Mouse (Mus musculus) heart, postnatal 25 days (tissue): ENCODE results near the gene Emp1. TPM values are rescaled to one million over a fixed set of nuclear protein-coding genes. Genes with fewer than 3 reads are reported as not detected.
A peak's percentile ranks its signal among the peaks of the same experiment; 100 is the strongest.

Source experiments
- DNase-seq: peaks from one replicate; pipeline ENCODE4 v3.0.0; 2022; ENCODE audit warnings: low spot score
- intact Hi-C: fragments of 180-260 bp; cut with DNase I; formaldehyde crosslinking; loops from one replicate; pipeline ENCODE4 v1.15.1; 2025
- total RNA-seq, 2 experiments: library from RNA; stranded (reverse); gene quantifications; 2 replicates each; pipeline ENCODE4 v1.2.3; 2021

Gene Emp1
- total RNA-seq = 10 to 100 TPM; 56.1 to 70.8 TPM

DNA sequence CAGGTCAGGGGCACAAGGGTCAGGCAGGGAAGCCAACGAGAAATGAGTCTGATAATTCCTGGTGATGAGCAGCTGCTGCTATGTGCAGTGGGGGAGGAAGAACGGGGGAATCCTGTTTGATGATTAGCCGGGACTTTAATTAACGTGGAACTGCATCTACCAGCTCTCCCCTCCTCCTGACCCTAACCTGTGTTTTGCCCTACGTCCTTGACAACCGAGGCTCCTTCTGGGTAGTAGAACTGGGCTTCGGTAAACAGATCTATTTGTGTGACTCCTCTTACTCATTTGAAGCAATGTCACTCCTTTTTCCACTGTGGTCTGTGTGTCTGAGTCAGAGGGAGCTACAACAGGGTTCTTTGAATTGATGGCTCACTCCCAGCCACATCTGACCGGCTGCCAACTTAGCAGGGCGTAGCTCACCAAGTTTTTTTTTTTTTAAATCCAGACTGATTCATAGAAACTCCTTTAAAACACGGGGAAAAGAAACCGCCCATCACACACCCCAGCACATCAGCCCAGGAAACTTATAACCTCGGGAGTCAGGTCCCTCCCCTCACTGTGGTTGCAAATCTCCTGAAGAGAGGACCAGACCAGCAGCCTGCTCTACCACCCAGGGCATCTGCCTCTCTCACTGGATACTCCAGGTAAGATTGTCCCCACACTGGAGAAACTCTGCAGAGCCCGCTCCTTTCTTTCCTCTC is at the start of gene Emp1:
Emp1 (plus strand) TSS at position 87 of the 701 bp plus-strand sequence.
- intact Hi-C loops = no loop called here
- peak; percentile 84 for DNase-seq

DNA sequence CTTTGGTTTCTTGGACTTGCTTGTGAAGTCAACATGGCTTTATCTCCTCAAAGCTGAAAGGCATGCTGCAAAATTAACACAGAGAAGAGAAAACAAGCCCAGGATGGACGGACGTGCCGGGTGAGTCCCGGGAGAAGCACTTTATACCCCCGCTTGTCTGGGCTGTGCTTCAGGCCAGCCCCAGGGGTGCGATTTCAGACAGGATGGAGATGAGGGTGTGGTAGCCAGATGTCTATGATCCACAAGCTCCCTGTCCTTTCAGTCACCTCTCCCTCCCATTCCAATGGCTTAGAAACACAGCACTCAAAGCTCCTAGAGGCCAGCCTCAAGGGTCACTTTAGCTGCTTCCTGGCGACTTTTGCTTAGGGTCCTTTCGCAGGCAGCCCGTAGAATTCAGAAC is 48.4 kb upstream of the Emp1 start:
- intact Hi-C loops = loop anchor here (5.0 kb wide), 1 partner anchor 62 kb away; the partner anchor contains the start of gene Gsg1
- DNase-seq = no peak

DNA sequence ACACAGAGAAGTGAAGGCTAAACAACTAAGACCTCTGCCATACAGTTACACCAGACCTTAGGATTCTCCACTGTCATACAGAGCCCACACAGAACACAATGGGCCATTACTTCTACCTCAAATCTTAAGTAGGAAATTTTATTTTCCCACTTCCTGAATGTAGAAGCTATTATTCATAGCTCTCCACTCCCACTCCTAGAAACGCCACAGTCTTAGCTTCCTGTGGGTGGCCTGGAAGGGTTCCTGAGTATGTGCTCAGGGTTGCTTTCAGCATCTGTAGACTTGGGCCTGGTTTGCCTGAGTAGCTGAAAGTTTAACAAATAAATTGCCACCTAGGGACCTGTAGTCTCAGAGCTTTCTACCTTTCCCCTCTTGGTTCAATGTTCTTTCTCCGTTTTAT is 46.2 kb upstream of the Emp1 start:
- DNase-seq = no peak
- intact Hi-C loops = no loop called here

DNA sequence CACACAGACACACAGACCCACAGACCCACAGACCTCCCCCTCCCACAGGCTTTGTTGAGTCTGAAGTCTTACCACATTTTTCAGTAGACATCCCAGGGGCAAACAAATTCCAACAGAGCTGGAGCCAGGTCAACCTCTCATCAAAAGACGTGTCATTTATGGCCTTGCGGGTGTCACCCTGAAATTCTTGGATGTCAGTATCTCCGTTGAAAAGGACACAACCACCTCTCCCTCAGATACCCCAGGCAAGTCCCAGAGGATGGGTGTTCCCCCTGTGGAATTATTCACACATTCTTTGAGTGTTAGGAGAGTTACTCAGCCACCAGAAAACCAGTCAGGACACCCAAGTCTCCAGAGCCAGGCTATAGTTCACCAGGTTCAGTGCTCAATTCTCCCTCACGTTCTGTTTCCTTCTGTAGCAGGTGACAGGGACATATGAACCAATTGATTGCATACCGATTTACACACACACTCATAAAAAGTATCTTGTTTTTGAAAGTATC is 42.9 kb upstream of the Emp1 start:
- intact Hi-C loops = no loop called here
- no peak for DNase-seq

DNA sequence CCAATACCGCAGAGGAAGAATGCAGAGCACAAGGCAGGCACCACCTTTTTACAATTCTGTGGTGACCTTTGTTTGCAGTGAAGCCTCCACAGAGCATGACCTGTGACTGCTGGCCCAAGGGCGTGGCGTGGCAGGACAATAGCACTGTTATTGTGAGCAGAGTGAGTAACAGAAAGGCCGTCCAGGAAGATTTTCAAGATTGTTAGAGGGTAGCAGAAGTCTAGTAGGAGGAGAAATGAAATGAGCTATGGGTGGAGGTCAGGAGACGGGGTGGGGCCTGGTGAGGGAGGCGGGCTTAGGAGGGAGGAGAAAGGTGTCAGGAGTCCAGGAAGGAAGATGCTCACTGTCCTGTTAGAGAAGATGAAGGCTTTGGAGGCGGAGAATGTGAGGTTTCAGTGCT is 39.6 kb upstream of the Emp1 start:
- intact Hi-C loops = loop anchor here (2.0 kb wide), 1 partner anchor 42 kb away; no protein-coding TSS in a partner anchor
- DNase-seq = no peak

DNA sequence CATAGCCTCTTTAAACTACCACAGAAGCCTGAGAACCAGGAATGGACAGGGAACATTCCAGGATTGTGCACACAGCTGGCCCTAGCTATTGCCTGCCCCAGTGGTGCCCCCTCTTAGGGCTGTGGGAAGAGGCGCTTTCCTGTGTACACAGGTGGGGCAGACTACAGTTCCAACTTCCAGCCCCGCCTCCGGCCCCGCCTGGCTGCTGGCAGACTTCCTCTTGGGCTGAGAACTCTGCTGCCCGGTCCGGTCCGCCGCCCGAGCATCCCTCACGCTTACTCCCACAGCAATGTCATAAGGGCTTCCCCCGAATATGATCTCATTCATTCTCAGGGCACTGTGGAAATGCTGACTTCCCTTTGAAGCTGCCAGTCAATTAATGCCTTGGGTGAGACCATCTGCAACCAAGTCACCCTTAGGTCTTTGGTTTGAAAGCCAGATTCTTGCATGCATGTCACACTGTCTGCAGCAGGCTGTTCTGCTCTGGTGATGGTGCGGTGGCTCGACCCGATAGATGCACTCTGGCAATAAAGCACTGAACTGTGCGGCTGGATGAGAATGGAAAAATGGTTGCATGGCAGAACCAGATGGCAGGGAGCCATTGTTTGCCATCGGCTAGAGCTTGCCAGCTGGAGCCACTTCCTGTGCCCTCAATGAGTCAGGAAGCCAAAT is 38.9 kb upstream of the Emp1 start:
- peak; percentile 60 for DNase-seq
- intact Hi-C loops = loop anchor here (2.0 kb wide), 1 partner anchor 41 kb away; no protein-coding TSS in a partner anchor

DNA sequence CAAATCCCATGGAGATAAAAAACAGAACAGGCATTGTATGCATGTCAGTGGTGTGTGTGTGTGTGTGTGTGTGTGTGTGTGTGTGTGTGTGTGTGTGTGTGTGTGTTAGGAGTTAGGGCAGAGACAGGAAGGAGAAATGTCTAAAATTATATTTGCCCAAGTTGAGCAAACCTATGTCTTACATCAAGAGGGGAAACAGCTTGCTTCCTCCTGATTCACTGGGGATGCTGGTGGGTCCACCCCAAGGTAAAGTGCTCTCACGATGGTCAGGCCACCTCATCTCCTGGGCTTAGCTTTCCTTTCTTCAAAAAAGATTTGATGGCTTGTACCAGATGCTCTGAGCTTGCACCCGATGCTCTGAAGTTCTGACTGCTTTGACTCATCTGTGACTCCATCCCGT is 38.2 kb upstream of the Emp1 start:
- intact Hi-C loops = no loop called here
- no peak for DNase-seq

DNA sequence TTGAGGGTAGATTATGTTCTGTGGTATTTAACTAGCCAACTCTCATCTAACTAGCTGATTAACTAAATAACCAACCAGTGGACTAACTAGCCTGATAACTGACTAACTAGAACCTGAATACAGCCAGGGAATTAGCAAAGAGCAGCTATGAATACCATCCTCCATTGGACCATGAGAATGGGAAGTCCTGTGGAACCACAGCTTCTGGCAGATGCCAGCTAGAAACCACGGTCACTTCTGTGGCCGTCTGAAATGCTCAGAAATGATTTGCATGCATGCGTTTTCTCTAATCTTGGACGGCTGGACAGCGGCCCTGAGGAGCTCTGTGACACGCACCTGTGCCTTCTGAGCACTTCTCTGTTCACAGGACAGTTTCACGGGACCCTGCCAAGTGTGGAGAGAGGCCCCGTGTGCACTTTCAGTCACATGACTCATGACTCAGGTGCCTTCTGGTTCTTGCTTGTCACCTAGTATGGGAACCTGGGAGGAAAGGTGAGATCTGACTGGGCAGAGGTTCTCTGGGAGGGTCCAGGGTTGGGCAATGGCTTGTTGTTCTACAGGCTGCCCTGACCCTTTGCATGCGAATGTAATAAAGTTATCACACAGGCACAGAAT is 37.6 kb upstream of the Emp1 start:
- intact Hi-C loops = no loop called here

DNA sequence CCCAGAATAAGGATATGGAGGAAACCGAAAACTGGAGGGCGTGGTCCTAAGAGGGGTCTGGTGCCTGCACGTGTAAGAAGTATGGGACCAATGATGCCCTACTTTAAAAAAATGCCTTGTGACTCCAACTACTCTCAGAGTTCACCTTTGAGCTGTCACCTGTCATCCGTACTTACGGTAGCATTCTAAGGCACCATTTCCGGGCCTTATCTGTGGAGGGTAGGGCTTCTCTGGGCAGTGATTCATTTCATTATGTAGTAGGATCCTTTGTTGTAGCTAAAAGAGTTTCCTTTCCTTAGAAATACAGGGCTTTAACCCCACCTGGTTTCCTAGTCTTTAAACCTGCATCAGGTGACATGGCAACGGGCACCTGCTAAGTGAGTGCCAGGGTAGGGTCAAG is 35.5 kb upstream of the Emp1 start:
- DNase-seq = no peak
- intact Hi-C loops = no loop called here

More for the DNA sequence above, 37.6 kb upstream of the Emp1 start:
- DNase-seq = no peak

DNA sequence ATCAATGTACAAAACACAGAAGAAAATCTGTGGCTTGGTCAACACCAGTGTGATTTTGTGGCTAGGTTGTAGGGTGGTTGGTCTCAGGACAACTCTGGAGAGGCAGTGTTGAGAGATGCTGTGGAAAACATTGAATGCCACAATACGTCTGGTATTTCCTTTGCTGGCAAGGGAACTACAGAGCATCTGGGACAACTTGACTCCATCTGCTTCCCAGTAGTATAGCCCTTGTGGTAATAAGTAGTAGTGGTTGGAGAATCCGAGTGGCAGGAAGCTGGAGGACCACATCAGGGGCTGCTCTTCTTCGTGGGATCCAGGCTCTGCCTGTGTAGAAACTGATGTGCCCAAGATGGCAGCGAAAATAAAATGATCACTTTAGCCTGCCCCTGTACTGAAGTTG is 30.4 kb upstream of the Emp1 start:
- no peak for DNase-seq
- intact Hi-C loops = no loop called here

DNA sequence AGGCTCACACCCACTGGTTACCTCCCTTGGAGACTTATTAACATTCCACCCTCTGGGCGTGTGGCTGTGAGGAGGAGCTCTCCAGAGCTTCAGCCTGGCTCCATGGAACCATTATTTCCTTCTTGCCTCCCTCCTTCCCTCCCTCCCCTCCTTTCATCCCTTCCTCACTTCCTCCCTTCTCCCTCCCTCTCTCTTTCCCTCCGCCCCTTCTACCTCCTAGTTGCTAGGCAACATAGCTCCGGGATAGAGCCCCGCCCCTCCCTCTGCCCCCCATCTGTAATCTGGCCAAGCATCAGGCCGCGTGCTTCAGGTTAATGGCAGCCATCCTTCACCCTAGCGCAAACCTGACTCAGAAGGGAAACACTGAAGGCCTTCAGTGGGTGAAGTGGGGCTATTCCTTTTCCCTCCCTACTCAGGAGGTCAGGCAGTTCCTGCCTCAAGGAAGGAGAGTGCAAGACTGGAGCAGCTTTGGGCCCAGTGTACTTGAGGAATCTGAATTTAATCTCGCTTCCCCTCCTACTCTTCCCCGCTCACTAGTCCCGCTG is 29.5 kb upstream of the Emp1 start:
- intact Hi-C loops = no loop called here
- DNase-seq = no peak

DNA sequence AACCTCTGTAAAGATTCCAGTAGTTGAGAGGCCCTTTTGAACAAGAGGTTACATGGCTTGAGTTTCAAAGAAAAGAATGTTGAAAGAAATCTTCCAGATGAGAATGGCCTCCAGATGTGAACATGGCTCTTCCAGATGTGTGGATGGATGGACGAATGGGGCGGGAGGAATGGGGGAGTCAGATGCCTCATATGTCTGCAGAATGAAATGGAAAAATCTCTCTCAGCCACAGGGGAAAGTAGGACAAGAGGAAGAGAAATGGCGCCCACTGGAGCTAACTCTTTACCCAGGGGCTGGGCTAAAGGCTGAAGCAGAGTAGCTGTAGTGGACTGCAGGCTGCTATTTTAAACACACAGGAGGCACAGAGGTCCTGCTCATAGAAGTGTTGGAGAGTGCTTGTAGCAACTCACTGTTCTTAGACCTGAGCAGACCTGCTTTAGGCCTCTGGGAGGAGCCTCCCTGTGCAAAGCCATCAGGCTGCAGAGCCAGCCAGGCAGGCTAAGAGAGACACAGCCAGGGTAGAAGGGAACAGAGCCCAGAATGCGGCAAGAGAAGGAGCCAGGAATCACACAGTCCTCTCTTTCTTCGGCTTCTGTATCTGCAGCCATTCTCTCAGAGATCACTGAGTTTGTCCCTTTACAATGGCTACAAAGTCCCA is 28.2 kb upstream of the Emp1 start:
- no peak for DNase-seq
- intact Hi-C loops = no loop called here

DNA sequence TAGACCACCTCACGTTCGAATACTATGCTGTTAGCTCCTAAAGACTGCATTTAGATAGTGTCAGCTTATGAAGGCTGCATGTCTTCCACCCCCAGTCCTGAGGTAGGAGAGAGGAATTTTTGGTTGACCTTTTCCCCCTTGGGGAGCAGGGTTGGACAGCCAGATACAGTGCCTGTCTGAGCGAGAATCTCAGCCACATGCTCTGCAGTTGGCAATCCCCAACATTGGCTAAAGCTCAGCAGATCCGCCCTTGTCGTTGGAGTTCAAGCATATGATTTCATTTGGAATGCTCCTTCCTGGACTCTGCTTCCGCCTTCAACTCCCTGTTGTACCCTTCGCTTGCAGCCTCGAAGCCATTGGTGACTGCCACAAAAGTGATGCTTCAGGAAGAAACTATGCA is 26.0 kb upstream of the Emp1 start:
- no peak for DNase-seq
- intact Hi-C loops = no loop called here

DNA sequence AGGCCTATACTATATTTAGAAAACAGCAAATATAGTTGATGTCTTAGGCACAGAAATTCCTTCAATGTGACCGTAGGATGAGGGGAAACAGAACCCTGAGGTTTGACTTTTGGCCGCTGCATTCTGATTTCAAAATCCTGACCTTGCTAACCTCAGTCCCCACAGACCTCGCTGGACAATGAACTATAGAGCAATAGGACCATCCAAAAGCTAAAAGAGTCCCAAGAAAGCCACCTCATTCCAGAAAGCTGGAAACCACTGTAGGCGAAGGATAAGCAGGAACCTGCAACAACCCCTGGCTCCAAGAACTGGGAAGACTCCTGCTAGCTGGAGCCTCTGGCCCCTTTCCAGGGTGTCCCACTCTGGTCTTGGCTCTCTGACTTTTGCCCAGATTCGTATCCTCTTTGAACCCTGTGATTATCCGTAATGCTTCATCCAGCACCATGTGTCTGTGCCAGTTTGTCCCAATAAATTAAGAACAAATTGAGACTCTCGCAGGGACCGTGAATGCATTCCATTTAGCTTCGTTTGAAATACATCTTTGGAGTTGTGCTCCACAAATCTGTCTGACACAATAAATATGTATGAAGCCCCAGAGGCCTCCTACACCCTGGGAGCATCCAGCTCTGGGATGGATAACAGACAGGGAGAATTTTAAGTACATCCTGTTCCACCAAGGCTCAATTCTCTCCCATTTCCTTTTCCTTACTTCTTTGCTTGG is 21.8 kb upstream of the Emp1 start:
- no peak for DNase-seq
- intact Hi-C loops = no loop called here

DNA sequence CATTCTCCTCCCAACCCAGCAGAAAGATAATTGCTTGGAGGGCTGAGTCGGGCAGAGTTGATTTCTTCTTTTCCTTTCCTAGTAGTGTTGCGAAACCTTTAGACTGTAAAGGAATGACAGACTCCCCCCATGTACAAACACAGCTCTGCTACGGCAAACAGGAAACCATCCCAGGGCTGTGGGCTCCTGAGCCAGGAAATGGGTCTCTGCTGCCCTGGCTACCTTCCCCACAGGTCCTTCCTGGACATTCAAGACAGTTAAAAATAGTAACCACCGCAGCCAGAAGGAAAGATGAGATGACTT is 21.3 kb upstream of the Emp1 start:
- DNase-seq = no peak
- intact Hi-C loops = no loop called here

DNA sequence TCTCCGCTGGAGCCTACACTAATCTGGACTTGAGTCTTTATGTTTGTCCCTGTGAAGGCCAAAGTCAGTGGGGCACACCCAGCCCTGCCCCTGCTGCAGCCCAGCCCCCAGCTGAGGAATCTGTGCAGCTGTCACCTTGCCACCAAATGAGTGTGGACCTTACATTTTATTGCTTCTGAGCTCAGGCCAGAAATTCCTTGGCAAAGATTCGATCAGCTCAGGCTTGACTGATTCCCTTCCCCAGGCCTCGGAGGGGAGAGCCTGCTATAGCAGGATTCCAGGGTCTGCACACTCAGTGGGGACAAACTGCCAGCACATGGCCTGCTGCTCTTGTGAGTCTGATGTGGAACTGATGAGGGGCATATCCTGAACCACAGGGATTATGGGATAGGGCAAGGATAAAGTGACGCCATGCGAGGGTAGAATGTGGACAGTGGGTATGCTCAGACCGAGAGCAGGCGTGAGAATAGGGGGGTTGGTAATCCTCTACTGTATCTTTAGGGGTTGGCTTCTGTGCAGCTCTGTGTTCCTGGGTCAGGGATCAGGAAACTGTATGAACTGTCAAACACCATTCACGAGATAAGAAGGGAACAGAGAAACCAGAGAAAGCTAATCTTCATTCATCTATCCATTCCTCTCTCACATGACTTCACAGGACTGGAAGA is 10.6 kb upstream of the Emp1 start:
- intact Hi-C loops = no loop called here
- no peak for DNase-seq

DNA sequence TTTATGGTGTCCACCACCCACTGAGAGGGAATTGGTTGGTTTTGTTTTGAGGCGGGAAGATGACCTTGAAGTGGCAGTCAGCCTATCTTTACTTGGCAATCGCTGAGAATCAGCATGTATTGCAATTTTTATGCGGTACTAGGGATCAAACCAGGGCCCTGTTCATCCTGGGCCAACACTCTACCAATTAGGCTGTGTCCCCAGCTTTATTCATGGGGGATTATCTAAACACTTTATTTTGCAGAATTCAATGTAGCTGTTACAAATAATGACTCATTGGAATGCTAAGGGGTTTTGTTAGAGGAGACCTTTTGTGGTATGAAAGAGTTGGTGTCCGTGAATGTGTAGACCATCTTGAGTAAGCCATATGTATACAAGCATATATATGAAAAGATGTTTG is 9.8 kb upstream of the Emp1 start:
- intact Hi-C loops = no loop called here
- no peak for DNase-seq

DNA sequence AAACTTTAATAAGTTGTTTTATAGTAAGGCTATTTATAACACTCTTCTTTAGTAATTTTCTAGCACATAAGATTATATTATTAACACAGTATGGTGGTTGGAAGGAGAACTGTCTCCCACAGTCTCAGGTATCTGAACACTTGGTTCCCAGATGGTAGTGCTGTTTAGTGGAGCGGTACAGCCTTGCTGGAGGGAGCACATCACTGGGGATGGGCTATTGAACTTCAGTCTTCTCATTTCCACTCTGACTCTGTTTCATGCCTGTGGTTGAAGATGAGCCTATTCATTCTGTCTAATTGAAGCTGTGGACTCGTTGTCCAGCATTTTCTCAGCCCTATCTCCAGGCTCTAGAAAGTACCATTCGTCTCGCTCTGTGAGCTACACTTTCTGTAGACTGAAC is 7.4 kb upstream of the Emp1 start:
- no peak for DNase-seq
- intact Hi-C loops = no loop called here

DNA sequence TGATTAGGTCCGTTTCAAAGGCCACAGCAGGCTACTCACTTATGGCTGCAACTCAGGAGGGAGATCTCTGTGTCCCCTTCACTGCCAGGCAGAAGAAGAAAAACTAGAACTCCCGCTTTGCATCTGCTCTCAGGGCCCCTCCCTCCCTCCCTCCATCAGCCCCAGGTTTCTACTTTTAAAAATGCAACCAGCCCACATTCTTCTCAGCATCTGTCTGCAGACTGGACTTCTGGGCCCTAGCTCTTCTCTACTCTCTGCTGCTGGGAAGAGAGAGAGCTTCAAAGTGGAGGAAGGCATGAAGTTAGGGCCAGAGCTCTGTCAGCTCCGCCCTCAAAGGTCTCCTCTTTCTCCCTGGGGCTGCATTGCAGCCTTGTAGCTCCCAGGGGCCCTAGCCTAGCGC is 2.0 kb upstream of the Emp1 start:
- DNase-seq = no peak
- intact Hi-C loops = no loop called here
